Mouse (Mus musculus) megakaryocyte, embryonic 14.5 days (primary cell): ENCODE results near the gene Cdhr5.

Source experiments
- FLI1 ChIP-seq: IDR thresholded peaks from 2 replicates; pipeline ENCODE4 v1.6.1; 2012; ENCODE audit warnings: low read length, inconsistent platforms, mixed read lengths
- GATA1 ChIP-seq: IDR thresholded peaks from 3 replicates; pipeline ENCODE4 v1.6.1; 2012; ENCODE audit warnings: mixed read lengths, low read length, inconsistent platforms, borderline replicate concordance

GRCm38 (mm10) chr7:141277701-141278678, 1.4 kb upstream of the Cdhr5 start:
- no peak for TF ChIP-seq GATA1
- TF ChIP-seq FLI1, result no peak
